Mouse (Mus musculus) monocyte, adult 5-6 weeks (primary cell): ENCODE measurements at regions not wholly inside any gene's neighbourhood (a gene's known extent, or its start where the extent isn't known, plus 50 kb on each side); places are given as distances from the start of the nearest gene placed in this dataset.

ENCODE experiments used
- ATAC-seq: fragments of 153-309, 156-312 bp; replicated peaks from 2 replicates; pipeline ENCODE4 v1.8.0; 2017; ENCODE audit warnings: mild to moderate bottlenecking; ENCODE audit not compliant: low TSS enrichment, insufficient number of reproducible peaks, severe bottlenecking, poor library complexity, low FRiP score

GRCm38 (mm10) chr11:117585556-117585955 is 68.5 kb upstream of the Tnrc6c start:
- no peak for ATAC-seq

GRCm38 (mm10) chr11:117586063-117586462 is 68.0 kb upstream of the Tnrc6c start:
- no peak for ATAC-seq

- ATAC-seq: no peak
Observed at GRCm38 (mm10) chr11:117586857-117587425, 67.1 kb upstream of the Tnrc6c start.

- ATAC-seq: no peak
Observed at GRCm38 (mm10) chr11:117589006-117589405, 65.1 kb upstream of the Tnrc6c start.

GRCm38 (mm10) chr11:117589422-117589821 is 64.7 kb upstream of the Tnrc6c start:
- ATAC-seq: no peak

- ATAC-seq: no peak
Observed at GRCm38 (mm10) chr11:117592570-117592969, 61.5 kb upstream of the Tnrc6c start.

- no peak for ATAC-seq
Observed at GRCm38 (mm10) chr11:117596201-117596600, 57.9 kb upstream of the Tnrc6c start.

GRCm38 (mm10) chr11:117597754-117598153 is 56.3 kb upstream of the Tnrc6c start:
- no peak for ATAC-seq

GRCm38 (mm10) chr11:117598170-117598583 is 55.9 kb upstream of the Tnrc6c start:
- ATAC-seq: no peak

GRCm38 (mm10) chr11:117598610-117599009 is 55.5 kb upstream of the Tnrc6c start:
- ATAC-seq: no peak

- ATAC-seq: peak; percentile 50
Observed at GRCm38 (mm10) chr11:117599049-117599787, 54.9 kb upstream of the Tnrc6c start.

GRCm38 (mm10) chr11:117599788-117600263 is 54.3 kb upstream of the Tnrc6c start:
- ATAC-seq: no peak

- no peak for ATAC-seq
Observed at GRCm38 (mm10) chr11:117601147-117601546, 52.9 kb upstream of the Tnrc6c start.

- no peak for ATAC-seq
Observed at GRCm38 (mm10) chr11:117604019-117604418, 50.1 kb upstream of the Tnrc6c start.
